Mouse (Mus musculus): ENCODE data around the gene Nbas.

Nbas gene

GRCm38 (mm10) chr12:13626803-13627706, 358.1 kb downstream of the Nbas start:
- DNase-seq = no peak

Data from right cerebral cortex, postnatal 25 days (tissue).